Mouse (Mus musculus) embryonic fibroblast, embryonic 13.5 days (primary cell): ENCODE measurements around the gene Fbxw5. TPM values are rescaled to one million over a fixed set of nuclear protein-coding genes. Genes with fewer than 3 reads are reported as not detected.

ENCODE experiments used
- H3K27ac ChIP-seq: 2 replicates; pipeline ENCODE4 v1.5.1; 2012; ENCODE audit warnings: low read length, control low read depth, inconsistent platforms; ENCODE audit not compliant: insufficient read depth
- H3K4me1 ChIP-seq: 2 replicates; pipeline ENCODE4 v1.6.1; 2011; ENCODE audit warnings: low read length; ENCODE audit not compliant: control insufficient read depth, insufficient read depth
- H3K4me3 ChIP-seq: 2 replicates; pipeline ENCODE4 v1.5.1; 2011; ENCODE audit warnings: mild to moderate bottlenecking, control low read depth, low read length; ENCODE audit not compliant: insufficient read depth
- CTCF ChIP-seq: IDR thresholded peaks from 2 replicates; pipeline ENCODE4 v1.5.1; 2011; ENCODE audit warnings: mild to moderate bottlenecking, control low read depth, low read length, moderate library complexity, borderline replicate concordance; ENCODE audit not compliant: insufficient read depth
- POLR2A ChIP-seq: IDR thresholded peaks from 2 replicates; pipeline ENCODE4 v1.6.1; 2011; ENCODE audit warnings: low read depth, mild to moderate bottlenecking, control low read depth, low read length, moderate library complexity
- polyA plus RNA-seq: library from polyadenylated mRNA; stranded (reverse); fragments of >200 nt; gene quantifications from 2 replicates; pipeline ENCODE4 v1.2.4, GENCODE M21; 2011; ENCODE audit warnings: low read depth; ENCODE audit not compliant: missing spikeins, insufficient read length

The Fbxw5 gene
- 28.0 and 40.7 TPM in 2 replicates for polyA plus RNA-seq

GRCm38 (mm10) chr2:25500576-25501405 is at the start of gene Fbxw5:
Gene Fbxw5, plus strand, starts transcription at chr2:25500750.
- TF ChIP-seq CTCF (no peak), POLR2A (peak; percentile 78)
- H3K27ac ChIP-seq, result peak within 1 kb of the TSS; percentile 6; the same call in 1 of the 2 replicates
- H3K4me3 ChIP-seq, result peak within 1 kb of the TSS; percentile 80
- H3K4me1 ChIP-seq, result no peaks in the 10 kb centered on the region

- TF ChIP-seq CTCF, result no peak
- TF ChIP-seq POLR2A, result no peak
- Histone ChIP-seq H3K4me1 (no peaks in the 10 kb centered on the region), H3K27ac (no peak overlapping the region), H3K4me3 (no peak overlapping the region)
These were observed 49.5 kb upstream of the Fbxw5 start for GRCm38 (mm10) chr2:25450853-25451647.

GRCm38 (mm10) chr2:25452951-25453350 is 47.6 kb upstream of the Fbxw5 start:
- Histone ChIP-seq H3K27ac (no peak overlapping the region), H3K4me3 (no peak overlapping the region), H3K4me1 (no peaks in the 10 kb centered on the region)
- TF ChIP-seq POLR2A (no peak), CTCF (no peak)

GRCm38 (mm10) chr2:25456205-25456953 is 44.2 kb upstream of the Fbxw5 start, which contains the start of gene Clic3:
Gene Clic3, plus strand, starts transcription at chr2:25456838.
- TF ChIP-seq CTCF (no peak), POLR2A (no peak)
- Histone ChIP-seq H3K4me3 (no peak within 1 kb of the TSS), H3K27ac (no peak within 1 kb of the TSS), H3K4me1 (no peaks in the 10 kb centered on the region)

- H3K27ac ChIP-seq, result no peak overlapping the region
- TF ChIP-seq CTCF, result no peak
- 0 out of 2 replicates have a peak, but pooled peaks have one; percentile 15 for TF ChIP-seq POLR2A
These were observed 43.3 kb upstream of the Fbxw5 start for GRCm38 (mm10) chr2:25457022-25457896.

GRCm38 (mm10) chr2:25458911-25459310 is 41.6 kb upstream of the Fbxw5 start:
- Histone ChIP-seq H3K4me3 (no peak overlapping the region), H3K4me1 (no peaks in the 10 kb centered on the region), H3K27ac (no peak overlapping the region)
- no peak for TF ChIP-seq CTCF
- TF ChIP-seq POLR2A, result no peak

More at GRCm38 (mm10) chr2:25457022-25457896, 43.3 kb upstream of the Fbxw5 start:
- Histone ChIP-seq H3K4me3 (no peak overlapping the region), H3K4me1 (no peaks in the 10 kb centered on the region)

GRCm38 (mm10) chr2:25460135-25460534 is 40.4 kb upstream of the Fbxw5 start:
- TF ChIP-seq CTCF, result no peak
- TF ChIP-seq POLR2A, result no peak
- Histone ChIP-seq H3K4me3 (peak overlapping the region; percentile 71), H3K4me1 (no peaks in the 10 kb centered on the region), H3K27ac (no peak overlapping the region)

GRCm38 (mm10) chr2:25460551-25461309 is 39.8 kb upstream of the Fbxw5 start, which contains the start of gene Paxx:
Gene Paxx, minus strand, starts transcription at chr2:25461094.
- Histone ChIP-seq H3K4me3 (peak within 1 kb of the TSS; percentile 71), H3K4me1 (no peaks in the 10 kb centered on the region), H3K27ac (peak within 1 kb of the TSS; percentile 26; the same call in 1 of the 2 replicates)
- TF ChIP-seq POLR2A (peak; percentile 76), CTCF (no peak)
